Mouse (Mus musculus) kidney, postnatal 14 days (tissue): ENCODE data around the gene Rps15a.

Source experiments
- DNase-seq: peaks from one replicate; pipeline ENCODE4 v3.0.0; 2022; ENCODE audit warnings: mixed read lengths

Rps15a gene

DNA sequence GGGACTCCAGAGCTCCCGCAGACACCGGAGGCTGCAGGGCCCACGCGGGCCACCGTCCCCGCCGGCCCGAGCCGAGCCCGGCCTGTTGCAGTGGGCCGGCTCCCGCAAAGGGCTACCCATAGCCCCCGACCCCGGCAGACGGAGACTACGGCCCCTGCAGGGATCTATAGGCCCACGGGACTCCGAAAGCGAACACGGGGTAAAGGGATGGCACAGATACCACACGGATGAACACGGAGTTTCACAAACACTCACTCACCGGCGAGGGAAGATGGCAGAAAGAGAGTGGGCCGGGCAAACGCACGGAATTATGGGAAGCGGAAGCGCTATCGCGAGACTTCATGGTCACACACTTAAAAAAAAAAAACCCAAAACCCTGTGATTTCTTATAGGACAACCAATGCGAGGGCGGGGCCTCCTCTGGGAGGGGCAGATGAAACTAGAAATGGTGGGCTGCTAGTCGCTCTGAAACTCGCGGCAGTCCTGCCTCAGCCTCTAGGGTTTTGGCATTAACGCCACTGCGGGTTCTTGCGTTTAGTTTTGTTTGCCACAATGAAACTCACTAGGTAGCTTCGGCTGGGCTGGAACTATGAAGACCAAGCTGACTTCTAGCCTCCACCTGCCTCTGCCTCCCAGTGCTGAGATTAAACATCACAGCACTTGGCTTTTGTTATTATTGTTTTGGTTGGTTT is at the start of gene Rps15a:
Gene Rps15a, minus strand, starts transcription at position 312 of the 692 bp plus-strand sequence.
- peak; percentile 96 for DNase-seq

DNA sequence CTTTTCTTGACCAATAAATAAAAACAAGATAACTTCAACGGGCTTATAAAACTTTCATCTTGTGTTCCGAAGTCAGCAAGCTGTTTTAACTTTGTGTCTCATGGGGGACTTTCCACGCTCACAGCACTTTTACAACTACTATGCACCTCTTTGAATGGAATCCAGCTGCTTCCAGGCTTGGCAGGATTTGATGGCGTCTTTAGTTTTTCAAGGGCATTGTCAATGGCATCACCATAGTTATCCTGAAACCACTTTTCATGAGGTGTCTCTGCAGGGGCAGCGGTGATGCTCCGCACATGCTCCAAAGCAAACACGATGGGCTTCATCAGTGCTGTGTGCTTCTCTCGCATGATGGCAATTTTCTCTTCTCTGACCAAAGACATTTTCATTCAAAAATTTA is 47.0 kb upstream of the Rps15a start:
- DNase-seq: no peak

DNA sequence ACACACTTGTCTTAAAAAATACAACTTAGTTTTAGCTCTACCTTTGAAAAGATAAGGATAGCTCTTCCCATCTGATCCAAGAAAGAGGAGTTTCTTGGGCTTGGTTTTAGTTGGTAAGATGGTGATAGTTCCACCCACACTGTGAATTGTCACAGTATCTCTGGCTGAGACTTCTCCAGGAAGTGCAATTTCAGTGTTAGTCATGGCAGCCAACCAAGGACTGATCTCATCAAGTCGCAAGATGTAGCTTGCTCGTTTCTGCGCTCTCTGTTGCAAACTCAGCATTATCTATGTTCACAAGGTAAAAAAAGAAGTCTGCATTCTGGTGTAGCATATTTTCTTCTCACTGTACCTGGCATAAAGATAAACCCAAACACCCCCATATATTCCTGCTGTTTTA is 44.1 kb upstream of the Rps15a start:
- DNase-seq: no peak

DNA sequence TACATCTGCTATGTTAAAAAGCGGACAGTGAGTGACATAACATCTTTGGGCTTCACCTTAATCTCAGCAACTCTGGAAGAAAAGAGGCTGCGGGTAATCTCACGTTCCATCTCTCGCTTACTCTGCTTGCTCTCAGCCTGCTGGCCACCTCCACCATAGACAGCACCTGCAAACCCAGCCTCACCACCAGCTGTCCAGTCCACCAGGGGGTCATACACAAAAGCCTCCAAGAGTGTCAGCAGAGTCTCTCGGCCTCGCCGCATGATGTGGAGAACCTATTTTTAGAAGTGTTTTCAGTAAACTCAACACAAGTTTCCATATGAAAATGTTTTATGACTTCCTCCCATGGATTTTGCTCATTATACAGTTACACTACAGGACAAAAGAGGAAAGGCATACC is 40.5 kb upstream of the Rps15a start:
- no peak for DNase-seq

DNA sequence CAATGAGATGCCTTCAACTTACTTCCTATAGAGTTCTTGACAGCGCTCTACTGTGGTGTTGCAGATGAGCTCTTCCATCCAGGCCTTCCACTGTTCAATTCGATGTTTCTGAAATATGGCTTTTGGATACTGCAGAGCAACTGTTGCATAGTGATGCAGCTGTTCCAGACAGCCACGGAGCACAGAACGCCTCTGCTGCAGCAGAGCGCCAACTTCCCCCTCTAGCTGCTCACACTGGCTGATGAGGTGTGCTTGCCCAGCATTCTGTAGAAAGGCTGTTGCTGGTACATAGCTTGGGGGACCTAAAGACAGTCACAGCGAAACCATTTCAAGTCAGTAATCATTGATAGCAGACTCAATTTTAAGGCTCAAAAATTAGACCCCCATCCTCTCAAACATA is 38.2 kb upstream of the Rps15a start:
- DNase-seq: no peak

DNA sequence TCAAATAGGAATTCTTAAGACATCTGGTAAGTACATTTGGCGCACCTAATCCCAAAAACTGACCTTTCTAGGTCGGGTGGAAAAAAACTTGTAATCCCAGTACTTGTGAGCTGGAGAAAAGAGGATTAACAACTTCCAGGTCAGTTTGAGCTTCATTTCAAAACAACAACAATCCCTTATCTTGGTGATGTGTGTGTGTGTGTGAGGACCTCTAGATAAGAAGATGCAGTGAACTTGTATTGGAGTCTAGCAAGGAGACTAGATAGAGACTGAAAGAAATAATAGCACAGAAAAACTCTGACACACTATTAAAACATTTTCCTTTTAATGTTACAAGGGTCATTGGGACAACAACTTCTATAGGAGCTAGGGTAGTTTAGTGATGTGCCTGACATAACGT is 27.6 kb upstream of the Rps15a start:
- no peak for DNase-seq

DNA sequence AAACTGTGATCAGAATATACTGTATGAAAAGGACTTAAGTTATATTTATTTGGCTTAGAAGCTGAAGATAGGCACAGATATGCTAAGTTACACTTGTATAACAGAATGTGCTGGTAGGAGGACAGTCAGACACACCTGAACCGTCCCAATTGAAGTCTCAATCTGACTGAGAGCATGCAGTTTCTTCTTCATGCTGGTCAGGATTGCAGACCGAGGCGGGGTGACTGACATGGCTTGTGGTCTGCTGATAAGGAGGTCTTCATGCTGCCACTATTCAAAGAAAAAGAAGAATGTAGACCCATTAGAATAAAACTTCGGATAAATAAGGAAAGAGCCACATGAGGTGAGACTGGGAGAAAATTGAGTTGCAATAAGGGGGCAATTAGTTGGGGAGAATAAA is 27.1 kb upstream of the Rps15a start:
- DNase-seq: no peak

DNA sequence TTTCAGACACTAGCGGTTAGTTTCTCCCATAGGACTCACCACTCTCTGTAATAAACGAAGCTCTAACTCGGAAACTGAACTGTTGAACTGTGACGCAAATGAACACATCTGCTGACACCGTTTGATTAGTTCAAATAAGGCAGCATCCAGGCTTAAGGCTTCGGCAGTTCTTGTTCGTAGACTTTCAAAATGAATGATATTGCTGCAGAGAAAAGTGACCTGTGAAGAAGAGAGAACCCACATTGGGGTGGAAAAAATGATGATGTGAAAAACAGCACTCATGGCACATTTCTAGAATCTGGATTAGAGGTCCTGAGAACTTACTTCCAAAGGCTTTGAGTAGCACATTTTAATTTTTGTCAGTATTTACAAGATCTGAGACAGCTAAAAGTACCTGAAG is 25.3 kb upstream of the Rps15a start:
- no peak for DNase-seq

DNA sequence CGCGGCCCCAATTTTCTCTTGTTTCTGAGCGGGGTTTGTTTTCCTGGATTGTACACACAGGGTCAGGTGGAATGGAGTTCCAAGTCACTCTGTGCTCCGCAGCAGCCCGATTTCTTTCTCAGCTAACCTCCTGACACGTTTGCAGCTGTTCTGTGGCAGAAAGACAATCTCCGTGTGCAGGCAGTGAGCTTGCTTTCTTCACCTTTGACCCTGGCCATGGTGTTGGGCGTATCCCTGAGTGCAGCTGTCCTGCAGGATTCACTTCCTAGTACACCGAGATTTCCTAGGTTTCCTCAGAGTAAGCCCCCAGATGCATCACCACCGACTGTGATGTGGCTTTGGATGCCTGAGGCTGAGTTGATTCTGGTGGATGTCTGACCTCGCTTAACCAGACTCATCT is 19.1 kb upstream of the Rps15a start:
- no peak for DNase-seq

DNA sequence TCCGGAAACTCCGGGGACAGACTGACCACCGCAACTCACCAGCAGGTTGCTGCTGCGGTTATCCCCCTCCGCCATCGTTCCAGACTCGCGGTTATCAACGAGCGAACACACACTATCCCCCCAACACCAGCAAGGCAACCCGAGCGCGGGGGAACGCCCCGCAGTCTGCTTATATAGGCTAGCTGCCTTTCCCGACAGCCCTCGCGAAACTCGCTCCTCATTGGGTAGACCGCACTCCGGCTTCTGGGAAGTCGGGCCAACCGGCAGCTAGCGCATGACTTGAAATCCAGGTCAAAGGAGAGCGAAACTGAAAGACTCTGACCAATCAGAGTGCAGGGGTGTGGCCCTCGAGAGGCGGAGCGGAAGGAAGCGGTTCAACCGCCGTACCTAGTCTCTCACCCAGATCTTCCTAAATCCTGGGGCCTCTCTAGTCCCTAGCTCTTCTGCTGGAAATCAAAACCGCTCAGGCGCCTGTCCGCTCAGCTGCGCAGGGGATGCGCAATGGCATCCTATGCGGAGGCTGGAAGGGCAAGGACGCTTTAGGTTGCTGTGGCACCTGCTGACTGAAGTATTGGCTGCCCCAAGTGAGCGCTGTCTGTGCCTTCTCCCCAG is 13.5 kb upstream of the Rps15a start, which contains the start of gene Arl6ip1:
Gene Arl6ip1, minus strand, starts transcription at position 233 of the 612 bp plus-strand sequence.
- DNase-seq: peak; percentile 98

DNA sequence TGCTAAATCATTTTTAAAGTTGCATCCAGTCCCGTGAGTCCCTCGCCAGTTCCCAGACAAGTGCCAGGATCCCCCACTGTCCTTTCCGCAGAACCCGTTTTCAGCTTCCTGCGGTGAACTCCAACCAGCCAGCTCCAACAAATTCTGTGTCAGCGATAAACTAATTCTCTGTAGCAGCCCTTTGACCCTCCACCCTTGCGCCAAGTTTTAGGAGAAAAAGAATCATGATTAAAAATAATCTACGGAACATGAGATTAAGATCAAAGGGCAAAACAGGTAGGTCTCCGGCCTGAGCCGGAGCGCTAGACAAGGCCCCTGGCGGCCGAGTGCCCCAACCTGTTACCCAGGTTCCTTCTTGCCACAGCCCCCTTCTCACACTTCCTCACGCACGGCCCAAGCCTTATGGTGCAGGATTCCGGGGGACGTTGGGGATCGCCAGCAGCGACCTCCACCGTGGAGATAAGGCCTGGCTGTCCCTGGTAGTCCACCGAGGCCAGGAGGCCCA is 13.0 kb upstream of the Rps15a start:
- DNase-seq: peak; percentile 64

DNA sequence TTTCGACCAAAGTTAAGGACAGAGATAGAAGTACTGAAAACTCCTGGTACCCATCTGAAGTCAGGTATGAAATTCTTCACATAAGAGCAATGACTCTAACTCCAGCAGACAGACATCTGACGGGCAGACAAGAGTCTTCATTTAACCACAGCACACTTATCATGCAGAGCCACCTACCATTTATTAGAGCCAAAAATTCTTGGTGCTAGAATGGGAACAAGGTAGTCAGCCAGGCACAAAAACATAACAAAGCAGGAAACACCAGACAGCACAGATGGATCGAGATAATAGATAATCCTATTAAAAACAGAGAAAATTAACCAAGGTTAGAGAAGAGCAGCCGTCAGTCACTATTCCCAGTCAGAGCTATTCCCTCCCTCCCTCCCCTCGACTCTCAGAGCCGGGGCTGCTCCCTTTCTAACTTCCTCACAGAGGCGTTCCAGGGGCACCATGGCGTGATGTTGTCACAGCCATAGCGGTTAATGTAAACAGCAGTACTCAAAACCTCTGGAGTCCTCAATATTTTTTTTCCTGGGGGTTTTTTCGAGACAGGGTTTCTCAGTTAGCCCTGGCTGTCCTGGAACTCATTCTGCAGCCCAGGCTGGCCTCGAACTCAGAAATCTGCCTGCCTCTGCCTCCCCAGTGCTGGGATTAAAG is 10.4 kb upstream of the Rps15a start:
- no peak for DNase-seq

DNA sequence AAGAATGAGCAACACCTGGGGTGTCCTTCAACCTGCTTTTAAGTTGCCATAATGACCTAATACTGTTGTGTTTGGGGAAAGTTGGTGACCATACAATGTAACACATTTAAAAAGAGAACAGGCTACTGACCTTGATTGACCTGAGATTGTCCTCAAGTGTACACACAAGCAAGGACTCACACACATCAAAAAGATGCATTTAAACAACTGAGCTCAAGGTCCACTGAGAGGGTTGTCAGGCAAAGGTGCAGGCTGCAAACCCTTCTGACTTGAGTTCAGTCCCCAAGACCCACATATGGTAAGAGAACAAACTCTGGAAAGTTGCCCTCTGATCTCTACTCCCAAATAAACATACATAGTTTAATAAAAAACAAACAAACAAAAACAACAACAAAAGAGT is 9.7 kb upstream of the Rps15a start:
- no peak for DNase-seq

DNA sequence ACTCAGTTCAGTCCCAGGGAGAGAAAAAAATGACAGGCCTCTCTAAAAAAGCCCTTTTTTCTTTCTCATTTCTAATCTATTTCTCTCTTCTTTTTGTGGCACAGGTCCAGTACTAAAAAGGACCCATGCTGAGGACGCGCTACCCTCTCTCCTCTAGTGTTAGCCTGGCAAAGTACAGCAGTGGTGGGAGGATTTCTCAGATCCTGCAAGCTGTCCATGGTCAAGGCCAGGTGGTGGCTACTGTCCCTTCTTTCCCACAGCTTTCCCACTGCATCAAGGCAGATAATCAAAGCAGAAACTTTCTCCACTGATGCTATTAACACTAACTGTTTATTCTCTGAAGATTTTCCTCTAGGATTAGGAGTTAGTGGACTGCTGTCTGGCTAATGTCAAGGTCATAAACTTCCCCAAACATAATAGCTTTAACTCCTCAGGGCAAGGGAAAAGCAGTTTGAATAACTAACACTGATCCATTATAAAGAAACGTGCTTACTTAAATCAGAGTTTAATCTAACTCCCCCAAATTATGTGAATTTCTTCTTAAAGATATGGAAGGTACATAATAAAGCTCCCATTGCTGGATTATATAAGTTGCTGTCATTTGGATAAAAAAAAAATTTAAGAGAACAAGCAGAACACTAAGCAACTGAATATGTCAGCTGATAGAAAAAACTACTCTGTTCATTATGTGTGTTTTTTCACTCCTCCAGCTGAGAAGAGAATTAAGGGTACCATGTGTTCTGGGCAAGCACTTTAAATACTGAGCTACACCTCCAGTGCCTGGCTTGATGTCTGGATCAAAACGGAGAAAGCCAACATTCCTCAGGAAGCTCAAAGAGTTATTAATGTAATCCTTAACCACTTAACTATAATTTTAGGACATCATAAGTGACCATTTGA is 7.8 kb upstream of the Rps15a start:
- no peak for DNase-seq

DNA sequence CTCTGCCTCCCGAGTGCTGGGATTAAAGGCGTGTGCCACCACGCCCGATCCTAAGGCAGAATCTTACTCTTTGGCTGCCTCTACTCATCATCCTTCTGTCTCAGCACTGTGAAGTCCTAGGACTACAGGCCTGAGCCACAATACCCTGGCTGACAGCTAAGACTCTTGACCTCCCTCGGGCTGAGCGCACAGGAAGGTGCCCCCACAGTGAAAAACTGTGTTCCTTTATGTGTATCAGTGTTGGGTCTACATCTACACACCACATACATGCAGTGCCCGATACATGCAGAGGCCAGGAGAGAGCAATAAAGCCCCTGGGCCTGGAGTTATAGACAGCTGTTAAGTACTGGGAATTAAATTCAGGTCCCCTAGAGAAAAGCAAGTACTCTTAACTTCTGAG is 6.2 kb upstream of the Rps15a start:
- DNase-seq: no peak

DNA sequence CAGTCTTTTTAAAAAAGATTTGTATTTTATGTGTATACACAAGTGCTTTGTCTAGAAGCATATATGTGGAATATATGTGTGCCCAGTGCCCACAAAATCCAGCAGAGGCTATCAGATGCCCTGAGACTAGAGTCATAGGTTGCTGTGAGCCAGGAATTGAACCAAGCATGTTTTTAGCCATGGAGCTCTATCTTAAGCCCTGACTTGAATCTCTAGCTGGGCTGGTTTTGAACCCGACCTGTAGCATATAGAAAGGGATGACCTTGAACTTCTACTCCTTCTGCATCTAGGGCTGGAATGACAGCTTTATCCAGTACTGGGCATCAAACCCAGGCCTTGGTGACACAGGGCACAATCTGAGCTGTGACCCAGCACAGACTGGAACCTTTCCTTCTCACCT is 4.7 kb upstream of the Rps15a start:
- no peak for DNase-seq

DNA sequence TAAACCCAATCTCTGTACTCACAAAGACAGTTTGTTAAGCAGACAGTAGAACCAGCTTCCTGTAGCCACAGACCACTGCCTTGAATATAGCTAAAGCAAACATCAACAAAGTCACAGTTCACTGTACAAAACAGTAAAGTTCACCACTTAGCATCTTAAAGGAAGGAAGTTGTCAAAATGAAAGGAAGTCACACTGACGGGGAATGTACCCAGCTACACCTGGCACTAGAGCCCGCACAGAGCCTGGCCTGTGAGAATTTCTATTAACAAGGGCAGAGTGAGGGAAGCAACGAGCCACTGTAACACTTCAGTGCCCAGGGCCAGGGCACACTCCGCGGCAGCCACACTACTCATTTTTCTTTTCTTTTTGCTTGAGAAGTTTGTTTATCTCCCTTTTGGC is 4.0 kb upstream of the Rps15a start:
- DNase-seq: peak; percentile 50

DNA sequence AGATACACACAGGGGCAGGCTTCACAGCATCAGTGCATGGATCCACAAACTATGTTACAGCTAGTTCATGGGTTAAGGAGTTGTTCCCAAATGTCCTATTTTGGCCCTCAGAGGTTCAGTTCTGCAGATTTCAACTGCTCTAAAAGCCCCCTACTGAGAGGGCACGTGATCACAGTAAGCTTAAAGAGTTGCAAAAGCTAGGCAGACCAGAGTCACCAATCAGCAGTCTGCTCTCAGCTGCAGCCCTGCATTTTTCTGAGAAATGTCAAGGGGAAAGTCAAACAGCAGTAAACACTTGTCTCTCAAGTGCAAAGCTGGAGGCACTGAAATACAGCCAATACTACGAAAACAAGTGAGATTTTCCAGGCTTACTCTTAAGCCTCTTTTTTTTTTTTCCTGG is 3.2 kb upstream of the Rps15a start:
- DNase-seq: peak; percentile 68

DNA sequence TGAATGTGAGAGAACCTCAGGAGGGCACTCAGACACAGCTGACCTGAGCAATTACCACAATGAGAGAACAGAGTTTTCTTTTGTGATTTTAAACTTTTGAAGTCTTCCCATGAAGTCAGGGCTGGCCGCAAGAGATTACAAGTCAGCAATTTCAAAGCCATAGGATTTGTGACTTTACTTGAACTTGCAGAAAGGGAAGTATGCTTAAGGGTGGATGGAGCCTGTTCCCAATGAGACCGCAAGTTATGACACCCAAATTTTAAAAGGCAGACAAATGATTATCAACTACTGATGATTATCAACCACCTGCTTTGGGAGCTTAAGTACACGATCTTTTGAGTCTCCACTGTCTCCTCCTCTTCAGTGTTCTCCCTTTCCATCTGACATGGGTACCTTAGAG is 2.4 kb upstream of the Rps15a start:
- no peak for DNase-seq

DNA sequence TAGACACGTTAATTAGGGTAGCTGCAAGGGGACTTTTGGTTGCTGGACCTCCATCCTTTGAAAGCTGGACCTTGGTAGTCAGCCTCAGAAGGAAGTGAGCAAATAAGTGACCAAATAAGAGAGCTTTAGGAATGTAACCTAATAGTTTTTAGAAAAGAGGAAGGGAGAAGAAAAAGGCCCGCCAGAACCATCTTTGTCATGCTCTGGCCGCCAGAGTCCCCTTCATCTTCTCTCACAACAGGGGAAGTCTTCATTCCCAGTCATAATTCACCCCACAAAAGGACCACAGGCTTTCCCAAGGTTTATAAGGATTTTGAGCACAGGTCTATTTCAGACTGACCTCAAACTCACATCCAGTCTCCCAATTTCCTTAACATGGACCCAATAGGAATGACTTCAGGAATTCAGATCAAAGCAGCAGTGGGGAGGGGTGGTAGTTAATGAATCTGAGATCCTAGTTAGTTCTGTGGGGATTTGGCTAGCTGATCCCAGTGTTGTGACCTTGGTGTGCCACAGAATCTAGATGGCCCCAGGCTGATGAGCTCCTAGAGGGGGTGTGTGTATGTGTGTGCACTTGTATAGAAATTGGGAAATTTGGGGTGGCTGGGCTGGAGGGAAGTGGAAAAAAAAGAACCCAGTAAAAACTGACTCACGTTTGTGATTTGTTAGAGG is 1.7 kb upstream of the Rps15a start:
- peak; percentile 59 for DNase-seq

DNA sequence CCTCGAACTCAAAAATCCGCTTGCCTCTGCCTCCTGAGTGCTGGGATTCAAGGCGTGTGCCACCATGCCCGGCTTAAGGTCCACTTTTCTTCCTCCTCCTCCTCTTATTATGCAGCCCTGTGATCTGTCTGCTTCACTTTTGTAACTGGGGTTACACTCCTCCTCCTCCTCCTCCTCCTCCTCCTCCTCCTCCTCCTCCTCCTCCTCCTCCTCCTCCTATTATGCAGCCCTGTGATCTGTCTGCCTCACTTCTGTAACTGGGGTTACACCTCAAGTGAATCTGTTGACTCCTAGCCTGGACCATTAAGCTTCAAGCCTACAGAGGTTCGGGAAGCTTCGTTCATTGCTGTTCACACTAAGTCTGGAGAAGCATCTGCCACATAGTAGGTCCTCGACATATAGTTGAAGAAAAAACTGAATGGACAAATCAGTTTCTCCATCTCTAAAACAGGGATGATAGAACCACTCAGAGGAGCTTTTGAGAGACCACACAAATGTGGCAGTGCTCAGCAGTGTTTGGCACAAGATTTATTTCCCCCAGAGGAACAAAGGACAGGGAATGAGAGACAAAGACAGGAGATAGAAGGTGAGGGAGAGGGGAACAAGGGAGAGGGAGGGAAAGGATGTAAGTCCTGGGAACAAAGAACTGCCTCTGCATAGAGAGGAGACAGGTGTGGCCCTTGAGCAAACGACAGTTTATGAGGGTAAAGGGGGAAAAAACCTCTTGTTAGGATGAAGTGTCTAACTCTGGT is 975 bp upstream of the Rps15a start:
- DNase-seq: no peak

DNA sequence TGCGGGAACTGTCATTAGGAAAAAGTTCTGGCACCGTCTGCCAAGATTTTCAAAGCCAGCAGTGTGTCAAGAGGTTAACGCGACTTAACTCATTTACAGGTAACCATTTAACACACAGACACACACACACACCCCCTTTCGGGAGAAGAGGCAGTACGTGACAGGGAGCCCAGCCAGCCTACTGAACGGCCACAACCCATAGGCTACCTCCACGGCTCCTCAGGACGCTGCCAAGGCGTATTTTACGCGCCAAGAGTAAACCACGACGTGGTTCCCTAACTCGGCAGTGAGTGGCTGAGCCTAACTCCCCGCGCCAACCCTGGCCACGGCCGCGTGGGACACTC is 483 bp downstream of the Rps15a start:
- DNase-seq: no peak
